Mouse (Mus musculus): ENCODE results near the gene Tnni1. TPM values are rescaled to one million over a fixed set of nuclear protein-coding genes. Genes with fewer than 3 reads are reported as not detected.
A peak's percentile ranks its signal among the peaks of the same experiment; 100 is the strongest.

Tnni1 gene
- polyA plus RNA-seq, 1 experiment from 2014 or later: 1.3 TPM

GRCm38 (mm10) chr1:135838626-135839025 lies 59.4 kb downstream of the Tnni1 start:
- H3K27me3 ChIP-seq: no peaks in the 10 kb centered on the region
- 65% methylated on average over 4 of the region's 4 CpGs for WGBS
- no peak overlapping the region for H3K4me3 ChIP-seq
- H3K36me3 ChIP-seq: no peaks in the 10 kb centered on the region
- H3K27ac ChIP-seq (replicated peaks): no peak overlapping the region
- no peak overlapping the region for H3K4me2 ChIP-seq
- H3K9ac ChIP-seq: no peak overlapping the region
- no peaks in the 10 kb centered on the region for H3K9me3 ChIP-seq
- no peaks in the 10 kb centered on the region for H3K4me1 ChIP-seq (replicated peaks)
- ATAC-seq (ENCODE audit: low FRiP score, low read depth): no peak

GRCm38 (mm10) chr1:135839065-135839464 lies 59.8 kb downstream of the Tnni1 start:
- no peak overlapping the region for H3K4me3 ChIP-seq
- H3K27me3 ChIP-seq: no peaks in the 10 kb centered on the region
- H3K4me2 ChIP-seq: no peak overlapping the region
- no peak overlapping the region for H3K9ac ChIP-seq
- ATAC-seq (ENCODE audit: low FRiP score, low read depth): no peak
- H3K36me3 ChIP-seq: no peaks in the 10 kb centered on the region
- H3K27ac ChIP-seq (replicated peaks): no peak overlapping the region
- 89% methylated on average over 6 of the region's 6 CpGs for WGBS
- no peaks in the 10 kb centered on the region for H3K9me3 ChIP-seq
- H3K4me1 ChIP-seq (replicated peaks): no peaks in the 10 kb centered on the region

GRCm38 (mm10) chr1:135840675-135841395 lies 61.6 kb downstream of the Tnni1 start:
- Histone ChIP-seq H3K4me1 (replicated peaks) (no peaks in the 10 kb centered on the region), H3K36me3 (no peaks in the 10 kb centered on the region), H3K9me3 (no peaks in the 10 kb centered on the region), H3K4me2 (no peak overlapping the region), H3K27me3 (no peaks in the 10 kb centered on the region), H3K4me3 (no peak overlapping the region), H3K9ac (no peak overlapping the region), H3K27ac (replicated peaks) (no peak overlapping the region)
- WGBS: 77% methylated on average over 15 of the region's 15 CpGs
- ATAC-seq (ENCODE audit: low FRiP score, low read depth): no peak

- no peak for ATAC-seq (ENCODE audit: low FRiP score, low read depth)
- H3K27ac ChIP-seq (replicated peaks): no peak overlapping the region
- H3K9ac ChIP-seq: no peak overlapping the region
- 90% methylated on average over 10 of the region's 10 CpGs for WGBS
- no peaks in the 10 kb centered on the region for H3K4me1 ChIP-seq (replicated peaks)
- H3K36me3 ChIP-seq: no peaks in the 10 kb centered on the region
- no peaks in the 10 kb centered on the region for H3K27me3 ChIP-seq
- no peak overlapping the region for H3K4me2 ChIP-seq
- H3K9me3 ChIP-seq: no peaks in the 10 kb centered on the region
- H3K4me3 ChIP-seq: no peak overlapping the region
These were observed 64.5 kb downstream of the Tnni1 start for GRCm38 (mm10) chr1:135843519-135844262.

- no peak for ATAC-seq (ENCODE audit: low FRiP score, low read depth)
- no peaks in the 10 kb centered on the region for H3K36me3 ChIP-seq
- no peaks in the 10 kb centered on the region for H3K9me3 ChIP-seq
- no peak overlapping the region for H3K27ac ChIP-seq (replicated peaks)
- WGBS: 84% methylated on average over 6 of the region's 6 CpGs
- H3K4me1 ChIP-seq (replicated peaks): no peaks in the 10 kb centered on the region
- no peak overlapping the region for H3K4me3 ChIP-seq
- no peak overlapping the region for H3K4me2 ChIP-seq
- H3K9ac ChIP-seq: no peak overlapping the region
- H3K27me3 ChIP-seq: no peaks in the 10 kb centered on the region
These were observed 65.2 kb downstream of the Tnni1 start for GRCm38 (mm10) chr1:135844481-135844880.

- no peaks in the 10 kb centered on the region for H3K9me3 ChIP-seq
- no peaks in the 10 kb centered on the region for H3K27me3 ChIP-seq
- no peak overlapping the region for H3K27ac ChIP-seq (replicated peaks)
- no peak overlapping the region for H3K4me3 ChIP-seq
- H3K36me3 ChIP-seq: no peaks in the 10 kb centered on the region
- H3K9ac ChIP-seq: no peak overlapping the region
- no peak overlapping the region for H3K4me2 ChIP-seq
- H3K4me1 ChIP-seq (replicated peaks): peaks cover under 1% of the 10 kb centered on the region; the same call in 1 of the 2 replicates
- ATAC-seq (ENCODE audit: low FRiP score, low read depth): no peak
- 80% methylated on average over 5 of the region's 5 CpGs for WGBS
These were observed 67.4 kb downstream of the Tnni1 start for GRCm38 (mm10) chr1:135846632-135847031.

- Histone ChIP-seq H3K27me3 (no peaks in the 10 kb centered on the region), H3K27ac (replicated peaks) (no peak overlapping the region), H3K9me3 (no peaks in the 10 kb centered on the region), H3K9ac (no peak overlapping the region), H3K4me3 (no peak overlapping the region), H3K4me1 (replicated peaks) (peaks cover 6% of the 10 kb centered on the region), H3K4me2 (no peak overlapping the region), H3K36me3 (no peaks in the 10 kb centered on the region)
- no peak for ATAC-seq (ENCODE audit: low FRiP score, low read depth)
- 29% methylated on average over 6 of the region's 6 CpGs for WGBS
These were observed 67.9 kb downstream of the Tnni1 start for GRCm38 (mm10) chr1:135847139-135847562.

GRCm38 (mm10) chr1:135847611-135848351 lies 68.5 kb downstream of the Tnni1 start:
- no peaks in the 10 kb centered on the region for H3K9me3 ChIP-seq
- H3K36me3 ChIP-seq: no peaks in the 10 kb centered on the region
- no peak for ATAC-seq (ENCODE audit: low FRiP score, low read depth)
- 81% methylated on average over 17 of the region's 17 CpGs for WGBS
- no peaks in the 10 kb centered on the region for H3K27me3 ChIP-seq
- no peak overlapping the region for H3K9ac ChIP-seq
- no peak overlapping the region for H3K4me2 ChIP-seq
- H3K27ac ChIP-seq (replicated peaks): no peak overlapping the region
- no peak overlapping the region for H3K4me3 ChIP-seq
- H3K4me1 ChIP-seq (replicated peaks): peaks cover 12% of the 10 kb centered on the region

- H3K27ac ChIP-seq (replicated peaks): no peak overlapping the region
- 72% methylated on average over 12 of the region's 12 CpGs for WGBS
- ATAC-seq (ENCODE audit: low FRiP score, low read depth): no peak
These were observed 71.7 kb downstream of the Tnni1 start for GRCm38 (mm10) chr1:135850722-135851512.

GRCm38 (mm10) chr1:135852044-135852756 lies 73.0 kb downstream of the Tnni1 start:
- peak; percentile 20; the same call in 1 of the 2 replicates for ATAC-seq (ENCODE audit: low FRiP score, low read depth)
- H3K27me3 ChIP-seq: no peaks in the 10 kb centered on the region
- WGBS: 34% methylated on average over 13 of the region's 13 CpGs

More at GRCm38 (mm10) chr1:135850722-135851512, 71.7 kb downstream of the Tnni1 start:
- Histone ChIP-seq H3K4me3 (no peak overlapping the region), H3K36me3 (no peaks in the 10 kb centered on the region), H3K4me2 (no peak overlapping the region), H3K4me1 (replicated peaks) (peaks cover 15% of the 10 kb centered on the region), H3K27me3 (no peaks in the 10 kb centered on the region), H3K9me3 (no peaks in the 10 kb centered on the region), H3K9ac (no peak overlapping the region)

GRCm38 (mm10) chr1:135853200-135853599 lies 74.0 kb downstream of the Tnni1 start:
- H3K4me1 ChIP-seq (replicated peaks): peaks cover 15% of the 10 kb centered on the region
- H3K4me3 ChIP-seq: no peak overlapping the region
- H3K27ac ChIP-seq (replicated peaks): no peak overlapping the region
- H3K36me3 ChIP-seq: no peaks in the 10 kb centered on the region
- H3K9me3 ChIP-seq: no peaks in the 10 kb centered on the region
- ATAC-seq (ENCODE audit: low FRiP score, low read depth): no peak
- no peak overlapping the region for H3K9ac ChIP-seq
- H3K4me2 ChIP-seq: no peak overlapping the region
- H3K27me3 ChIP-seq: no peaks in the 10 kb centered on the region
- 89% methylated on average over 4 of the region's 4 CpGs for WGBS

More at GRCm38 (mm10) chr1:135852044-135852756, 73.0 kb downstream of the Tnni1 start:
- H3K9ac ChIP-seq: no peak overlapping the region
- H3K36me3 ChIP-seq: no peaks in the 10 kb centered on the region
- no peak overlapping the region for H3K4me3 ChIP-seq
- H3K4me2 ChIP-seq: no peak overlapping the region
- no peaks in the 10 kb centered on the region for H3K9me3 ChIP-seq
- no peak overlapping the region for H3K27ac ChIP-seq (replicated peaks)
- peaks cover 15% of the 10 kb centered on the region for H3K4me1 ChIP-seq (replicated peaks)

Measured in hindbrain, embryonic 15.5 days (tissue).